Mouse (Mus musculus): ENCODE data around the gene Olfr312. TPM values are rescaled to one million over a fixed set of nuclear protein-coding genes. Genes with fewer than 3 reads are reported as not detected.

Olfr312 gene
- polyA plus RNA-seq (2015; fragmentation: Illumina TruSeq; extraction: RNeasy Lipid Tissue Mini Kit (QIAGEN cat#74804); ENCODE audit: insufficient read depth, low read depth, low replicate concordance), result not detected

DNA sequence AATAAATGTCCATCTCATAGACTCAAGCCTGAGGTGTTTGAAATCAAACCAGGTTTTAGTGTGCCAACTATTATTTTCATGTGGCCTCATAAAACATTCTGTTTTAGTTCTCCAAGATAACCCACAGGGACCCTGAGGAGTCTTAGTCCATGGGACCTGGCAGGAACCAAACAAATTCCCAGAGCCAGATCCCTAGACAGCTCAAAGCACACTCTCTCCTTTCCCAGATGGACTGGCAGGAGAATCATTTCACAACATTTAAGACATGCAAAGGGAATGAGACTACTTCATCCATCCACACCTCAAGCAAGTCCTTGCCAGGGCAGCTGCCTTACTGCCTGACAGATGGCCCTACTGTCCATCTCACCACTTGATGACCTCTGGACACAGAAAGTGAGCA, at the start of gene Olfr312:
Gene Olfr312 (plus strand): TSS at position 301 of the 400 bp plus-strand sequence.

DNA sequence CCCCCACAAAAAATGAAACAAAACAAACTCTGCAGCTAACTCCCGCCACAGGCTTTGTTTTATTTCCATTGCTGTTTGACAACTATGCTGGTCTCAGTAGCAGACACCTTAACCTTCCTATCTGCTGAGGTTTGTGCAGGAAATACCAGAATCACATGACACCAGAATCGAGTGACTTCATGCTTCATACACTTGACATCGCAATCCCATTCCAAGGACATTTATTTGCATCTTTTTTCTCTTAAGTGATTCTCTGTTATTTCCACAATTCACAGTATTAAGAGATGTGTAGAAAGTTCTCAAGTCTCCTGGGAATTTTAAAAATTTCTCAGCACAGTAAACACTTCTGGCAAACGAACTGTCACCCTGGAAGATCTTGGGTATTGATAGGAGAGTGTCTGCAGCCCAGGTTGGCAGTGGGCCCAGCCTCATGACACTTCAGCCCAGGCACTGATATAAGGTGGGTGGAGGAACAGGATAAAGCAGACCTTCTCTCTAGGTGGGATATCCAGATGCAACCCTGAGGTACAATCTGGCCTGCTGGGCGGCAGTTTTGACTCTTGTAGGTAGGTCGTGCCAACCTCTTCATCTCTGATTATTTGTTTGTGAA, 46.5 kb upstream of the Olfr312 start, which contains the start of gene Olfr314:
Gene Olfr314 (plus strand): TSS at position 473 of the 610 bp plus-strand sequence.

DNA sequence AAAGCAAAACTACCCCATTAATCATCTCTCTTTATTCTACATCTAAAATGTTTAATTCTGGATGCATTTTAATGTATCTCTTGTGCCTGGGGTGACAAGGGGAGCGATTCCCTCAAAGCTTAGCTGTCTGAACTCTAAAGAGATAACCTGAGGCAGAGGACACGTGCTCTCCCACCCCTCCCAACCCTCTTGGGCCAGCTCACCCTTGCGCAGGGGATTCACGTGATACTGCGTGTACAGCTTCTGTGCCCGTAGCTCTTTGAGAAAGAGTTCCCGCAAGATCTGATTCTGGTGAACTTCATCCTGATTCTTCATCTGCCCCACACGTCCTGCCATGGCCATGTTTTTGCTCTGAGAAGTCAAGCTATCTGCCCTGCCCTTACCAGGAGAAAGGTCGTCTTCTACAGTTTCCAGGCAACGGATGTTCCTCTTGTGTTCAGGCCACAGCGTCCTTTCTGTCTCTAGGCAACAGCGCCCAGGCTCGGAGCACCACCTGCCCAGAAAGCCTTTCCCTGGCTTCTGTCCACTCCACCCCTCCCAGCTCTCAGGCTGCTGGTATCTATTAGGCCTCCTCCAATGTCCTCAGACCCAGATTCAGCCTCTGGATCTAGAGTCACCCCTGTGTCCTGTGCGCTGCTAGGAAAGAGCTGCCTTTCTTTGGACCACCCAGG, 27.3 kb upstream of the Olfr312 start, which contains the start of gene Fam183b:
Gene Fam183b (minus strand): TSS at position 403 of the 671 bp plus-strand sequence.

DNA sequence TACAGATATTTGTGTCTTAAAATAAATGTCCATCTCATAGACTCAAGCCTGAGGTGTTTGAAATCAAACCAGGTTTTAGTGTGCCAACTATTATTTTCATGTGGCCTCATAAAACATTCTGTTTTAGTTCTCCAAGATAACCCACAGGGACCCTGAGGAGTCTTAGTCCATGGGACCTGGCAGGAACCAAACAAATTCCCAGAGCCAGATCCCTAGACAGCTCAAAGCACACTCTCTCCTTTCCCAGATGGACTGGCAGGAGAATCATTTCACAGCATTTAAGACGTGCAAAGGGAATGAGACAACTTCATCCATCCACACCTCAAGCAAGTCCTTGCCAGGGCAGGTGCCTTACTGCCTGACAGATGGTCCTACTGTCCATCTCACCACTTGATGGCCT, 14.3 kb upstream of the Olfr312 start, which contains the start of gene Olfr313:
Gene Olfr313 (plus strand): TSS at position 301 of the 400 bp plus-strand sequence.

DNA sequence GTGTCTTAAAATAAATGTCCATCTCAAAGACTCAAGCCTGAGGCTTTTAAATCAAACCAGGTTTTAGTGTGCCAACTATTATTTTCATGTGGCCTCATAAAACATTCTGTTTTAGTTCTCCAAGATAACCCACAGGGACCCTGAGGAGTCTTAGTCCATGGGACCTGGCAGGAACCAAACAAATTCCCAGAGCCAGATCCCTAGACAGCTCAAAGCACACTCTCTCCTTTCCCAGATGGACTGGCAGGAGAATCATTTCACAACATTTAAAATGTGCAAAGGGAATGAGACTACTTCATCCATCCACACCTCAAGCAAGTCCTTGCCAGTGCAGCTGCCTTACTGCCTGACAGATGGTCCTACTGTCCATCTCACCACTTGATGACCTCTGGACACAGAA, 9.9 kb downstream of the Olfr312 start, which contains the start of gene Olfr311:
Gene Olfr311 (plus strand): TSS at position 301 of the 400 bp plus-strand sequence.

DNA sequence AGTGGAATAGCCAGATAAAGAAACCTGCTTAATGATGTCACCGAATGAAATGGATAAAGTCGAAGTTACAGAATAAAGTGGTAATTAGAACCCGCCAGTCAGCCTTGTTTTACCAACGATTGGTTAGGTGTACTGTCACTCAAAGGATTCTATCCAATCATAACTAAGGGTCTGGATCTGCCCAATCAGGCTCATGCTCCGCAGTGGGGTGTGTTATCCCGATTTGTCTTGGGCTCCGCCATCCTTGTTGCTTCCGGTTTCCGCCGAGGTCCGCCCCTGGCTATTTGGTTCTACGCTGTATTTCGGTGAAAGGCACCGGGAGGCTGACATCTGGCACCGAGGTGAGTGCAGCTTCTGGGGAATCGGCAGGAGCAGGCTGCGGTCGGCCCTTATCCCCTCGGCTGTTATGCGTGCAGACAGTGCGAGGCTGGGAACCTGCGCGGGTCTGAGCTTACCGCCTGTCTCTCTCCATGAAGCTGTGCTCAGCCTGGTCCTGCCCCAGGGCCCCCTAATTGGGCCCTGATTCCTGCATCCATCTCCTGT, 18.0 kb downstream of the Olfr312 start, which contains the start of gene Gm12258:
Gene Gm12258 (plus strand): TSS at position 240 of the 543 bp plus-strand sequence.

DNA sequence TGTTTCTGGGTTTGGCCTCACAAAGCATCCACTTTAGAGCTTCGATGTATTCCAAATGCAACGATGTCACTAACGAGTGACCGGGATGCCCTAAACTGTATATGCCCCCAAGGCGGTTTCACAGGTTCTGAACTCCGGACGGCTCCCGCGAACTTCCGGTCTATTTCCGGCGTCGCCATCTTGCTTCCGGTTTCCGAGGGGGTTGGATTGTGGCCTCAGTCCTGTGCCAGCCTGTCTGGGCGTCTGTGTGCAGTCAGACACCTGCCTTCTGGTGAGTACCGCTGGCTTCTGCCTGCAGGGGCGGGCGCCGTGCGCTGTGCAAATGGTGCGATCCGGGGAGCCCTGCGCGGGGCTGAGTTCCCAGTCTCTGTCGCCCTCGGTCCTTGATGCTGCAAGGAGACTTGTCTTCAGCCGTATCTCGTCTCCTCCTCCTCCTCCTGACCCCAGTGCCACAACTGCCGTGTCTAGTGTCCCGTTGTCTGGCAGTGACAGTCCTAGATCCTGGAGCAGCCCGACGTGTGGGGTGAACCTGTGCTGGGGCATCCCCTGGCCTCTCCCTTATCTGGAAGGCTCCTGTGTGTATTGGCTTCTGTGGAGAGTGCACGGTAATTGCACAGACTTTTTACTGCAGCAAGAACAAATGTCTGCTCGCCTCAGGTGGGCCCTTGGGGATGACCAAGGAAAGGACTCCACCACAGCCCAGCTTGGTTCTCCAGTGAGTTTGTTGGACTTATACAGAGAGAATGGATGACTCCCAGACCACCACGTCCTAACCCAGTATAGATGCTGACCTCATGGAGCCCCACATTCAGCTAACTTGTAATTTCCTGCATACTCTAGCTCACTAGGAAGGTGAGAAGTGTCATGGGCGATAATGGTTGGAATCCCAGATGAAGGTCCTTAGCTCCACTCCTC, 38.3 kb downstream of the Olfr312 start, which contains the start of gene 2810021J22Rik:
Gene 2810021J22Rik (plus strand): TSS at position 178 of the 915 bp plus-strand sequence.

Other genes starting within 250 kb of the Olfr312 start
- not detected for gene Olfr324, start 234.1 kb upstream of the Olfr312 start, polyA plus RNA-seq (2015; fragmentation: Illumina TruSeq; extraction: RNeasy Lipid Tissue Mini Kit (QIAGEN cat#74804); ENCODE audit: insufficient read depth, low read depth, low replicate concordance)
- not detected for gene 2210407C18Rik, start 213.2 kb upstream of the Olfr312 start, polyA plus RNA-seq (2015; fragmentation: Illumina TruSeq; extraction: RNeasy Lipid Tissue Mini Kit (QIAGEN cat#74804); ENCODE audit: insufficient read depth, low read depth, low replicate concordance)
- not detected for gene Olfr323, start 198.7 kb upstream of the Olfr312 start, polyA plus RNA-seq (2015; fragmentation: Illumina TruSeq; extraction: RNeasy Lipid Tissue Mini Kit (QIAGEN cat#74804); ENCODE audit: insufficient read depth, low read depth, low replicate concordance)
- not detected for gene Trim58, start 188.8 kb upstream of the Olfr312 start, polyA plus RNA-seq (2015; fragmentation: Illumina TruSeq; extraction: RNeasy Lipid Tissue Mini Kit (QIAGEN cat#74804); ENCODE audit: insufficient read depth, low read depth, low replicate concordance)
- gene Olfr322, start 170.5 kb upstream of the Olfr312 start, polyA plus RNA-seq (2015; fragmentation: Illumina TruSeq; extraction: RNeasy Lipid Tissue Mini Kit (QIAGEN cat#74804); ENCODE audit: insufficient read depth, low read depth, low replicate concordance), result not detected
- gene Olfr320, start 148.1 kb upstream of the Olfr312 start, polyA plus RNA-seq (2015; fragmentation: Illumina TruSeq; extraction: RNeasy Lipid Tissue Mini Kit (QIAGEN cat#74804); ENCODE audit: insufficient read depth, low read depth, low replicate concordance), result not detected
- not detected for gene Olfr319, start 130.1 kb upstream of the Olfr312 start, polyA plus RNA-seq (2015; fragmentation: Illumina TruSeq; extraction: RNeasy Lipid Tissue Mini Kit (QIAGEN cat#74804); ENCODE audit: insufficient read depth, low read depth, low replicate concordance)
- not detected for gene Olfr318, start 105.2 kb upstream of the Olfr312 start, polyA plus RNA-seq (2015; fragmentation: Illumina TruSeq; extraction: RNeasy Lipid Tissue Mini Kit (QIAGEN cat#74804); ENCODE audit: insufficient read depth, low read depth, low replicate concordance)
- not detected for gene Olfr317, start 90.0 kb upstream of the Olfr312 start, polyA plus RNA-seq (2015; fragmentation: Illumina TruSeq; extraction: RNeasy Lipid Tissue Mini Kit (QIAGEN cat#74804); ENCODE audit: insufficient read depth, low read depth, low replicate concordance)
- gene Olfr316, start 76.5 kb upstream of the Olfr312 start, polyA plus RNA-seq (2015; fragmentation: Illumina TruSeq; extraction: RNeasy Lipid Tissue Mini Kit (QIAGEN cat#74804); ENCODE audit: insufficient read depth, low read depth, low replicate concordance), result not detected
- not detected for gene Olfr315, start 56.0 kb upstream of the Olfr312 start, polyA plus RNA-seq (2015; fragmentation: Illumina TruSeq; extraction: RNeasy Lipid Tissue Mini Kit (QIAGEN cat#74804); ENCODE audit: insufficient read depth, low read depth, low replicate concordance)
- gene Olfr314, start 46.3 kb upstream of the Olfr312 start, polyA plus RNA-seq (2015; fragmentation: Illumina TruSeq; extraction: RNeasy Lipid Tissue Mini Kit (QIAGEN cat#74804); ENCODE audit: insufficient read depth, low read depth, low replicate concordance), result not detected
- 10.9 TPM for gene Fam183b, start 27.3 kb upstream of the Olfr312 start, polyA plus RNA-seq (2015; fragmentation: Illumina TruSeq; extraction: RNeasy Lipid Tissue Mini Kit (QIAGEN cat#74804); ENCODE audit: insufficient read depth, low read depth, low replicate concordance)
- gene Olfr313, start 14.2 kb upstream of the Olfr312 start, polyA plus RNA-seq (2015; fragmentation: Illumina TruSeq; extraction: RNeasy Lipid Tissue Mini Kit (QIAGEN cat#74804); ENCODE audit: insufficient read depth, low read depth, low replicate concordance), result not detected
- gene Olfr311, start 10.0 kb downstream of the Olfr312 start, polyA plus RNA-seq (2015; fragmentation: Illumina TruSeq; extraction: RNeasy Lipid Tissue Mini Kit (QIAGEN cat#74804); ENCODE audit: insufficient read depth, low read depth, low replicate concordance), result not detected
- gene Gm12258, start 17.9 kb downstream of the Olfr312 start, polyA plus RNA-seq (2015; fragmentation: Illumina TruSeq; extraction: RNeasy Lipid Tissue Mini Kit (QIAGEN cat#74804); ENCODE audit: insufficient read depth, low read depth, low replicate concordance), result 3.5 TPM
- gene 2810021J22Rik, start 38.0 kb downstream of the Olfr312 start, polyA plus RNA-seq (2015; fragmentation: Illumina TruSeq; extraction: RNeasy Lipid Tissue Mini Kit (QIAGEN cat#74804); ENCODE audit: insufficient read depth, low read depth, low replicate concordance), result 2.1 TPM
- gene Zfp39, start 75.0 kb downstream of the Olfr312 start, polyA plus RNA-seq (2015; fragmentation: Illumina TruSeq; extraction: RNeasy Lipid Tissue Mini Kit (QIAGEN cat#74804); ENCODE audit: insufficient read depth, low read depth, low replicate concordance), result 0.94 TPM
- not detected for gene Btnl10, start 88.7 kb downstream of the Olfr312 start, polyA plus RNA-seq (2015; fragmentation: Illumina TruSeq; extraction: RNeasy Lipid Tissue Mini Kit (QIAGEN cat#74804); ENCODE audit: insufficient read depth, low read depth, low replicate concordance)
- 27.0 TPM for gene Rnf187, start 109.7 kb downstream of the Olfr312 start, polyA plus RNA-seq (2015; fragmentation: Illumina TruSeq; extraction: RNeasy Lipid Tissue Mini Kit (QIAGEN cat#74804); ENCODE audit: insufficient read depth, low read depth, low replicate concordance)
- gene Hist3h2ba, start 119.7 kb downstream of the Olfr312 start, polyA plus RNA-seq (2015; fragmentation: Illumina TruSeq; extraction: RNeasy Lipid Tissue Mini Kit (QIAGEN cat#74804); ENCODE audit: insufficient read depth, low read depth, low replicate concordance), result not detected
- 4.9 TPM for gene Hist3h2a, start 125.4 kb downstream of the Olfr312 start, polyA plus RNA-seq (2015; fragmentation: Illumina TruSeq; extraction: RNeasy Lipid Tissue Mini Kit (QIAGEN cat#74804); ENCODE audit: insufficient read depth, low read depth, low replicate concordance)
- gene Trim17, start 125.4 kb downstream of the Olfr312 start, polyA plus RNA-seq (2015; fragmentation: Illumina TruSeq; extraction: RNeasy Lipid Tissue Mini Kit (QIAGEN cat#74804); ENCODE audit: insufficient read depth, low read depth, low replicate concordance), result not detected
- gene Trim11, start 148.9 kb downstream of the Olfr312 start, polyA plus RNA-seq (2015; fragmentation: Illumina TruSeq; extraction: RNeasy Lipid Tissue Mini Kit (QIAGEN cat#74804); ENCODE audit: insufficient read depth, low read depth, low replicate concordance), result 11.7 TPM